Mouse (Mus musculus) E14TG2a.4 (cell line): ENCODE results near the gene Slc17a4.

ENCODE experiments used
- H3K27me3 ChIP-seq: 2 replicates; pipeline ENCODE4 v1.6.1; 2014; ENCODE audit warnings: low read length, control low read depth; ENCODE audit not compliant: insufficient read depth
- H3K36me3 ChIP-seq: 2 replicates; pipeline ENCODE4 v1.6.1; 2014; ENCODE audit warnings: low read length, control low read depth; ENCODE audit not compliant: insufficient read depth
- H3K4me1 ChIP-seq: replicated peaks from 2 replicates; pipeline ENCODE4 v1.6.1; 2014; ENCODE audit warnings: low read depth, low read length, control low read depth
- H3K4me3 ChIP-seq: replicated peaks from 2 replicates; pipeline ENCODE4 v1.5.1; 2014; ENCODE audit warnings: mild to moderate bottlenecking, low read length
- H3K9me3 ChIP-seq: 2 replicates; pipeline ENCODE4 v1.6.1; 2014; ENCODE audit warnings: low read length, control low read depth
- CTCF ChIP-seq: conservative IDR thresholded peaks from 2 replicates; pipeline ENCODE4 v1.5.1; 2014; ENCODE audit warnings: low read length
- NANOG ChIP-seq: IDR thresholded peaks from 2 replicates; pipeline ENCODE4 v1.6.1; 2014; ENCODE audit warnings: borderline replicate concordance, low read length, mixed read lengths
- POU5F1 ChIP-seq: IDR thresholded peaks from 2 replicates; pipeline ENCODE4 v1.6.1; 2014; ENCODE audit warnings: low read length, borderline replicate concordance

Gene Slc17a4

GRCm38 (mm10) chr13:23861815-23862214, 53.0 kb downstream of the Slc17a4 start:
- Histone ChIP-seq H3K36me3 (no peaks in the 10 kb centered on the region), H3K4me3 (no peak overlapping the region), H3K9me3 (no peaks in the 10 kb centered on the region), H3K27me3 (no peaks in the 10 kb centered on the region), H3K4me1 (no peaks in the 10 kb centered on the region)
- no peak for TF ChIP-seq POU5F1
- TF ChIP-seq NANOG: no peak
- TF ChIP-seq CTCF: no peak

GRCm38 (mm10) chr13:23856401-23856800, 58.4 kb downstream of the Slc17a4 start:
- Histone ChIP-seq H3K4me1 (no peaks in the 10 kb centered on the region), H3K36me3 (no peaks in the 10 kb centered on the region), H3K4me3 (no peak overlapping the region), H3K27me3 (no peaks in the 10 kb centered on the region), H3K9me3 (no peaks in the 10 kb centered on the region)
- TF ChIP-seq CTCF (no peak), NANOG (no peak), POU5F1 (no peak)

GRCm38 (mm10) chr13:23849299-23849698, 65.5 kb downstream of the Slc17a4 start:
- no peak for TF ChIP-seq NANOG
- no peaks in the 10 kb centered on the region for H3K4me1 ChIP-seq
- H3K36me3 ChIP-seq: no peaks in the 10 kb centered on the region
- H3K9me3 ChIP-seq: no peaks in the 10 kb centered on the region
- H3K4me3 ChIP-seq: no peak overlapping the region
- H3K27me3 ChIP-seq: no peaks in the 10 kb centered on the region
